Mouse (Mus musculus): Measurements from ENCODE around the gene Maneal. TPM values are rescaled to one million over a fixed set of nuclear protein-coding genes. Genes with fewer than 3 reads are reported as not detected.

The Maneal gene
- total and polyA plus RNA-seq, 2 experiments from 2014 or later = 9.4 to 56.9 TPM

DNA sequence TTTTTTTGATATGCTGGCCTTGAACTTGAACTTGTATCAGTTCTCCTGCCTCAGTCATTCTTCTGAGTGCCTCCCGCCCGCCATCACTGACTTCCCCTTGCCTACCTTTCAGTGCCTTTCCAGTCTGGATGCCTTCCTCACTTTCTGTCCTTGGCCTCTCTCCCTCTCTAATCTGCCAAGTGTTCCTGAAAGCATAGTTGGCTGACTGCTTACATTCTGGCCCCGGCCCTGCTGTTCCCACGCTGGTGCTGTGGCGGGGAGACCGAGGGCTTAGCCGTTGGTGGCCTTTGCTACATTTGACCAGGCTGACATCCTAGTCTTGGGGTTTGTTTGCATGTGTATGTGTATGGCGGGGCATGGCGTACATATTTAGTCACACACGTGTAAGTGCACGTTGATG lies 46.1 kb downstream of the Maneal start:
- Histone ChIP-seq H3K9me3 (ENCODE audit: low read length) (no peaks in the 10 kb centered on the region), H3K9ac (replicated peaks; ENCODE audit: low read length) (no peak overlapping the region), H3K27ac (peak overlapping the region; percentile 26; the same call in 1 of the 2 replicates), H3K4me3 (ENCODE audit: low read length) (no peak overlapping the region), H3K36me3 (ENCODE audit: insufficient read depth, low read length) (peaks cover 8% of the 10 kb centered on the region), H3K27me3 (ENCODE audit: insufficient read depth, low read length) (no peaks in the 10 kb centered on the region), H3K4me1 (ENCODE audit: insufficient read depth, low read length) (0 out of 2 replicates have a peak, but pooled peaks cover 8% of the 10 kb centered on the region), H3K4me2 (ENCODE audit: low read depth, low read length) (no peak overlapping the region)
- 73% methylated on average over 11 of the region's 11 CpGs for WGBS
- TF ChIP-seq CTCF (IDR thresholded peaks at IDR 0.05; ENCODE audit: low read depth) = no peak
- DNase-seq (ENCODE audit: low spot score) = peak; percentile 27
- 0 out of 2 replicates have a peak, but pooled peaks have one; percentile 21 for ATAC-seq

DNA sequence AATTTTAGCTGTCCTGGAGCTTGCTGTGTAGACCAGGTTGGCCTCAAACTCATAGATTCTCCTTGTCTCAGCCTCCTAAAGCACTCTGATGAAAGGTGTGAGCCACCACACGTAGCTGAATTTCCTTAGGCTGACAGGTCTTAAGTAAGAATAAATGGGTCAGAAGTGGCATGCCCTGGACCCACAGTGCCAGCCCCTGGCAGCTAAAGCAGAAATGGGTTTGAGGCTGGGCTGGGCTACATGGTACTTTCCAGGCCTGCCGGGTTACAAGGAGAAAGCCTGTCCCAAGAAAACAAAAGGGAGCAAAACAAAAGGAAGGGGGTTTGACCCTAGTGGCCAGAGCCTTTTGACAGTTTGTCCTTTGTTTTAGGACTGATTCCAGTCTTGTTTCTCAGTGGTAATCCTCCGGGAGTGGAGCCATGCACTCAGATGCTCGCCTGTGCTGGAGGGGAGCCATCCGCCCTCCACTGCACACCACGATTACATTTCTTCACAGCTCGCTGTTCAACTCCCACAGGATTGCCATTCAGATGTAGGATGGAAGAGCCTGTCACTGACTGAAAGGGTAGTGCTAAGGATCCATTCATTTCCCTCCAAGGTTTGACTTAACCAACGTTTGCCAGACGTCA lies 50.5 kb downstream of the Maneal start:
- H3K9ac ChIP-seq (replicated peaks; ENCODE audit: low read length) = no peak overlapping the region
- no peak for TF ChIP-seq CTCF (IDR thresholded peaks at IDR 0.05; ENCODE audit: low read depth)

DNA sequence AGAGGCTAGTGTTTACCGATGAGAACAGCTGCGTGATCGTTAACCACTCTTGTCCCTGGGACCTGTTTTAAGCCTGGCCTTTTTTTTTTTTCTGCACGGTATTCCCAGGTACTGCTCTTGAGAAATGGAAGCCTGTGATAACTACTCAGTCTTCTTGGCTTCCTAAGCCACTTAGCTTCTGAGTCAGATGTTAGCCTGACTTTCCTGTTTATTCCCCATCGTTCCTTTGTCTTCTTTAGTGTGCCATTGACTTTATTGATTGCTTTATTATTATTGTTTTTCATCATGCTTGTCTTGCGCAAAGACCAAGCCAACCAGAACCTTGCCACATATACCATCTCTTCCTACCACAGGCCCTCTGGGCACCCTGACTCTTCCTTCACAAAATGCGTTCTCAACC lies 51.9 kb downstream of the Maneal start:
- no peaks in the 10 kb centered on the region for H3K27me3 ChIP-seq (ENCODE audit: insufficient read depth, low read length)
- WGBS = 89% methylated on average over 7 of the region's 7 CpGs
- DNase-seq (ENCODE audit: low spot score) = no peak
- no peak for ATAC-seq
- no peak for TF ChIP-seq CTCF (IDR thresholded peaks at IDR 0.05; ENCODE audit: low read depth)
- H3K27ac ChIP-seq = no peak overlapping the region
- no peak overlapping the region for H3K9ac ChIP-seq (replicated peaks; ENCODE audit: low read length)
- H3K36me3 ChIP-seq (ENCODE audit: insufficient read depth, low read length) = peaks cover 18% of the 10 kb centered on the region; the same call in 1 of the 2 replicates
- 0 out of 2 replicates have a peak, but pooled peaks cover 8% of the 10 kb centered on the region for H3K4me1 ChIP-seq (ENCODE audit: insufficient read depth, low read length)
- no peak overlapping the region for H3K4me2 ChIP-seq (ENCODE audit: low read depth, low read length)
- no peaks in the 10 kb centered on the region for H3K9me3 ChIP-seq (ENCODE audit: low read length)
- no peak overlapping the region for H3K4me3 ChIP-seq (ENCODE audit: low read length)

More for the DNA sequence above, 50.5 kb downstream of the Maneal start:
- no peaks in the 10 kb centered on the region for H3K9me3 ChIP-seq (ENCODE audit: low read length)
- H3K36me3 ChIP-seq (ENCODE audit: insufficient read depth, low read length) = peaks cover 8% of the 10 kb centered on the region; the same call in 1 of the 2 replicates
- ATAC-seq = peak; percentile 32; the same call in 1 of the 2 replicates
- H3K4me3 ChIP-seq (ENCODE audit: low read length) = no peak overlapping the region
- H3K27ac ChIP-seq = peak overlapping the region; percentile 62; the same call in 1 of the 2 replicates
- H3K4me1 ChIP-seq (ENCODE audit: insufficient read depth, low read length) = 0 out of 2 replicates have a peak, but pooled peaks cover 8% of the 10 kb centered on the region
- peak; percentile 46 for DNase-seq (ENCODE audit: low spot score)
- 14% methylated on average over 9 of the region's 9 CpGs for WGBS
- no peaks in the 10 kb centered on the region for H3K27me3 ChIP-seq (ENCODE audit: insufficient read depth, low read length)
- H3K4me2 ChIP-seq (ENCODE audit: low read depth, low read length) = no peak overlapping the region

DNA sequence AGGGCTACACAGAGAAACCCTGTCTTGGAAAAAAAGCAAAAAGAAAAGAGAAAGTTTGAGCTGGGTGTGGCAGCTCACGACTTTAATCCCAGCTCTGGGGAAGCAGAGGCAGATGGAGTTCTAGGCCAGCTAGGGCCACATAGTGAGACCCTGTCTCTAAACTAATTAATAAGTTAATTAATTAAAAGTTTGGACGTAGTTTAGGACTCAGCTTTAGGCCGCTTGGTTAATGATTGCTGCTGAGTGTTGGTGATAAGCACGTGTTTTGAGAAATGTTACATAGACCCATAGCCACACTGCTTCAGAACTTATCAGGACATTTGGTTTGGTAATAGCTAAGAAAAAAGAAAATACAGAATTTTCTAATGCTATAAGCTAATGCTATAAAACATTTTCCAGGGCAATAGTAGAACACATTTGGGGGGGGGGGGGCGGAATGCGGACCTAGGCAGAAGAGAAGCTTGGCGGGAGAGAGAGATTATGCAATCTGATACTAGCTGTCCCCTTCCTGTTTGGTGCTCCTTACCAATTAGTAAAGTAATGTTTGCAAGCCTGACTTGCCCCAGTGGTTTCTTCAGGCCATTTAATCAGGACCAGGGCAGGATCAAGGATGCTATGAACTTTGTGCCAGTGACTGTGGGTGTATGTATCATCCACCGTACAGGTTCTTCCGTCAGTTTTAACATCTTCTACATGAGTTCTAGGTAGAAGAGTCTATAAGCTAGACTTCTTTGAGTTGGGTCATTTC lies 52.7 kb downstream of the Maneal start:
- 90% methylated on average over 9 of the region's 9 CpGs for WGBS

DNA sequence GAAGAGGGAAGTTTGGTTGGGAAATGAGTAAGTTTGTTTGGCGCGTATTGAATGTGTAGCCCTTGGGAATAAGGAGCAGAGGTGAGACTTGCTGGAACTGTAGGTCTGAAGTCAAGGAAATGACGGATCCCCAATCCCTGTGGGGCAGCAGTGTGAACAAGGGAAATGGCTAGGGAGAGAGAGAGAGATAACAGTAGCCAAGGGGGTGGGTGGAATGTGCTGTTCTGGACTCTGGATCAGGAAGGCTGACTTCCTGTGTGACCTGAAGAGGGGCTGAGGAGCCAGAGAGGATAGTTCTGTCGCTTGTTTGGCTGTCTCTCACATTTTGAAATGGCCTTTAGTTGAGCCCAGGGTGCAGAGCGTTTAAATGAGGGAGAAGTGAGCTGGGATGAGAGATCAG lies 53.5 kb downstream of the Maneal start:
- WGBS = 95% methylated on average over 5 of the region's 5 CpGs

More for the DNA sequence above, 52.7 kb downstream of the Maneal start:
- H3K4me3 ChIP-seq (ENCODE audit: low read length) = no peak overlapping the region
- no peaks in the 10 kb centered on the region for H3K27me3 ChIP-seq (ENCODE audit: insufficient read depth, low read length)
- no peak overlapping the region for H3K27ac ChIP-seq
- no peak for ATAC-seq
- no peak for TF ChIP-seq CTCF (IDR thresholded peaks at IDR 0.05; ENCODE audit: low read depth)
- H3K4me2 ChIP-seq (ENCODE audit: low read depth, low read length) = no peak overlapping the region
- no peak for DNase-seq (ENCODE audit: low spot score)
- H3K9me3 ChIP-seq (ENCODE audit: low read length) = no peaks in the 10 kb centered on the region
- H3K36me3 ChIP-seq (ENCODE audit: insufficient read depth, low read length) = peaks cover 18% of the 10 kb centered on the region; the same call in 1 of the 2 replicates
- H3K9ac ChIP-seq (replicated peaks; ENCODE audit: low read length) = no peak overlapping the region
- 0 out of 2 replicates have a peak, but pooled peaks cover 8% of the 10 kb centered on the region for H3K4me1 ChIP-seq (ENCODE audit: insufficient read depth, low read length)

More for the DNA sequence above, 53.5 kb downstream of the Maneal start:
- ATAC-seq (no peak), DNase-seq (ENCODE audit: low spot score) (no peak)
- 0 out of 2 replicates have a peak, but pooled peaks cover 8% of the 10 kb centered on the region for H3K4me1 ChIP-seq (ENCODE audit: insufficient read depth, low read length)
- TF ChIP-seq CTCF (IDR thresholded peaks at IDR 0.05; ENCODE audit: low read depth) = no peak
- H3K4me3 ChIP-seq (ENCODE audit: low read length) = no peak overlapping the region
- H3K4me2 ChIP-seq (ENCODE audit: low read depth, low read length) = no peak overlapping the region
- no peaks in the 10 kb centered on the region for H3K27me3 ChIP-seq (ENCODE audit: insufficient read depth, low read length)
- H3K27ac ChIP-seq = no peak overlapping the region
- peaks cover 18% of the 10 kb centered on the region; the same call in 1 of the 2 replicates for H3K36me3 ChIP-seq (ENCODE audit: insufficient read depth, low read length)
- no peaks in the 10 kb centered on the region for H3K9me3 ChIP-seq (ENCODE audit: low read length)
- no peak overlapping the region for H3K9ac ChIP-seq (replicated peaks; ENCODE audit: low read length)

Other genes starting within 250 kb of the Maneal start
- 4.8 and 7.0 TPM in 2 replicates for gene Pou3f1, start 205.4 kb downstream of the Maneal start, total RNA-seq (2014; rRNA removed)
- gene Pou3f1, start 205.4 kb downstream of the Maneal start, polyA plus RNA-seq (2015; fragmentation: Nextera tagmentation; extraction: Ambion mirVana) = 4.1 and 6.3 TPM in 2 replicates
- 4.0 and 9.0 TPM in 2 replicates for gene Utp11, start 168.6 kb downstream of the Maneal start, total RNA-seq (2014; rRNA removed)
- 31.2 and 39.0 TPM in 2 replicates for gene Utp11, start 168.6 kb downstream of the Maneal start, polyA plus RNA-seq (2015; fragmentation: Nextera tagmentation; extraction: Ambion mirVana)
- gene Fhl3, start 161.5 kb downstream of the Maneal start, total RNA-seq (2014; rRNA removed) = 7.1 and 7.3 TPM in 2 replicates
- gene Fhl3, start 161.5 kb downstream of the Maneal start, polyA plus RNA-seq (2015; fragmentation: Nextera tagmentation; extraction: Ambion mirVana) = 2.5 and 3.1 TPM in 2 replicates
- 18.7 and 33.0 TPM in 2 replicates for gene Sf3a3, start 147.4 kb downstream of the Maneal start, total RNA-seq (2014; rRNA removed)
- 79.7 and 87.9 TPM in 2 replicates for gene Sf3a3, start 147.4 kb downstream of the Maneal start, polyA plus RNA-seq (2015; fragmentation: Nextera tagmentation; extraction: Ambion mirVana)
- 15.9 and 16.0 TPM in 2 replicates for gene Inpp5b, start 120.3 kb downstream of the Maneal start, total RNA-seq (2014; rRNA removed)
- 14.9 and 15.4 TPM in 2 replicates for gene Inpp5b, start 120.3 kb downstream of the Maneal start, polyA plus RNA-seq (2015; fragmentation: Nextera tagmentation; extraction: Ambion mirVana)
- 7.7 and 17.3 TPM in 2 replicates for gene Mtf1, start 60.1 kb downstream of the Maneal start, total RNA-seq (2014; rRNA removed)
- 23.4 and 24.7 TPM in 2 replicates for gene Mtf1, start 60.1 kb downstream of the Maneal start, polyA plus RNA-seq (2015; fragmentation: Nextera tagmentation; extraction: Ambion mirVana)
- 52.9 and 76.1 TPM in 2 replicates for gene Yrdc, start 11.5 kb downstream of the Maneal start, total RNA-seq (2014; rRNA removed)
- 47.0 and 52.9 TPM in 2 replicates for gene Yrdc, start 11.5 kb downstream of the Maneal start, polyA plus RNA-seq (2015; fragmentation: Nextera tagmentation; extraction: Ambion mirVana)
- gene 1110065P20Rik, start 11.0 kb downstream of the Maneal start, total RNA-seq (2014; rRNA removed) = 206 and 212 TPM in 2 replicates
- 143 and 152 TPM in 2 replicates for gene 1110065P20Rik, start 11.0 kb downstream of the Maneal start, polyA plus RNA-seq (2015; fragmentation: Nextera tagmentation; extraction: Ambion mirVana)
- gene Epha10, start 18.7 kb upstream of the Maneal start, total RNA-seq (2014; rRNA removed) = 28.4 and 49.6 TPM in 2 replicates
- gene Epha10, start 18.7 kb upstream of the Maneal start, polyA plus RNA-seq (2015; fragmentation: Nextera tagmentation; extraction: Ambion mirVana) = 13.7 and 14.2 TPM in 2 replicates
- gene 9930104L06Rik, start 74.9 kb upstream of the Maneal start, total RNA-seq (2014; rRNA removed) = 12.8 and 15.5 TPM in 2 replicates
- gene 9930104L06Rik, start 74.9 kb upstream of the Maneal start, polyA plus RNA-seq (2015; fragmentation: Nextera tagmentation; extraction: Ambion mirVana) = 9.3 and 9.4 TPM in 2 replicates
- gene Cdca8, start 77.1 kb upstream of the Maneal start, total RNA-seq (2014; rRNA removed) = 10.8 and 17.1 TPM in 2 replicates
- gene Cdca8, start 77.1 kb upstream of the Maneal start, polyA plus RNA-seq (2015; fragmentation: Nextera tagmentation; extraction: Ambion mirVana) = 28.9 and 35.1 TPM in 2 replicates
- 0.36 and 13.6 TPM in 2 replicates for gene Rspo1, start 124.3 kb upstream of the Maneal start, total RNA-seq (2014; rRNA removed)
- 0.74 and 0.95 TPM in 2 replicates for gene Rspo1, start 124.3 kb upstream of the Maneal start, polyA plus RNA-seq (2015; fragmentation: Nextera tagmentation; extraction: Ambion mirVana)
- gene Gnl2, start 154.4 kb upstream of the Maneal start, total RNA-seq (2014; rRNA removed) = 22.5 and 26.0 TPM in 2 replicates
- 70.2 and 77.6 TPM in 2 replicates for gene Gnl2, start 154.4 kb upstream of the Maneal start, polyA plus RNA-seq (2015; fragmentation: Nextera tagmentation; extraction: Ambion mirVana)
- gene Dnali1, start 203.5 kb upstream of the Maneal start, total RNA-seq (2014; rRNA removed) = 0.73 and 2.4 TPM in 2 replicates
- gene Dnali1, start 203.5 kb upstream of the Maneal start, polyA plus RNA-seq (2015; fragmentation: Nextera tagmentation; extraction: Ambion mirVana) = 1.4 and 1.5 TPM in 2 replicates
- 29.2 and 35.0 TPM in 2 replicates for gene Snip1, start 204.5 kb upstream of the Maneal start, total RNA-seq (2014; rRNA removed)
- gene Snip1, start 204.5 kb upstream of the Maneal start, polyA plus RNA-seq (2015; fragmentation: Nextera tagmentation; extraction: Ambion mirVana) = 15.7 and 16.3 TPM in 2 replicates
- 47.0 and 50.4 TPM in 2 replicates for gene Meaf6, start 223.0 kb upstream of the Maneal start, total RNA-seq (2014; rRNA removed)
- 131 and 133 TPM in 2 replicates for gene Meaf6, start 223.0 kb upstream of the Maneal start, polyA plus RNA-seq (2015; fragmentation: Nextera tagmentation; extraction: Ambion mirVana)